Mouse (Mus musculus) splenic B cell, adult 2 months (primary cell): ENCODE measurements around the gene Pigu.

Source experiments
- DNase-seq: peaks from one replicate; pipeline ENCODE4 v3.0.0-alpha.2; 2011; ENCODE audit warnings: low read depth, low spot score
- H3K27me3 ChIP-seq: 2 replicates; pipeline ENCODE4 v1.6.1; 2012; ENCODE audit warnings: mild to moderate bottlenecking, low read length, moderate library complexity, mixed read lengths; ENCODE audit not compliant: control insufficient read depth, poor library complexity, insufficient read depth, severe bottlenecking
- H3K36me3 ChIP-seq: 2 replicates; pipeline ENCODE4 v1.6.1; 2012; ENCODE audit warnings: mild to moderate bottlenecking, low read length, moderate library complexity, mixed read lengths; ENCODE audit not compliant: control insufficient read depth, poor library complexity, insufficient read depth, severe bottlenecking

Pigu gene

DNA sequence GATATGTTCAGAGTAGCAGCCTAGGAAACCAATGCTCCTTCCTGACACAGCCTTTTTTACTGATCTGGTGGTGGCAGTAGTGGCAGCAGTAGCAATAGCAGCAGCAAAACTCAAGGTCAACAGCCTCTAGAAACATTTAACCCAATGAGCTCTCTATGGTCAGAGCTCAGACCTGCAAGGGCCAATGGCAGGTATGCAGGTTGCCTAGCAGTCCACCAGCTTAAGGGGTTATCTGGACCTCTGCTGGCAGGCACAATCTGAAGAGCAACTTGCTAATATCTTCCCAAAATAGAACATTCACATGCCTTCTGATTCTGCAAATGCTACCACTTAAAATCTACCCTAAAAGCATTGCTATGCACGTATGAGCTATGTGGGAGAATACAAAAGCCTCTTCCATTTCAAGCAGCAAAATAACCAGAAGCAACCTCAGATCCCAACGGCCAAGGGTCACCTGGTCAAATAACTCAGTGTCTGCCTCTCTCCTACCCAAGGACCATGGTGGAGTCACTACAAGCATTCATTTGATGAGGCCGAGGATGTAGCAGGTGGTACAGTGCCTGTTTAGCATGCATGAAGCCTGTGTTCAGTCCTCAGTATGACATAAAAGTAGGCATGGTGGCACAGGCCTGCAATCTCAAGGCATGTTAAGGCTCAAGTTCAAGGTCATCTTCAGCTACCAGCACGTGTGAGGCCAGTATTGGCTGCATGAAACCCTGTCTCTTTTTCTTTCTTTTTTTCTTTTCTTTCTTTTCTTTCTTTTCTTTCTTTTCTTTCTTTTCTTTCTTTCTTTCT lies 69.6 kb downstream of the Pigu start:
- DNase-seq, result no peak
- H3K36me3 ChIP-seq, result 0 out of 2 replicates have a peak, but pooled peaks cover 3% of the 10 kb centered on the region
- H3K27me3 ChIP-seq, result no peaks in the 10 kb centered on the region

GRCm38 (mm10) chr2:155285744-155286143 lies 71.5 kb downstream of the Pigu start:
- Histone ChIP-seq H3K27me3 (no peaks in the 10 kb centered on the region), H3K36me3 (0 out of 2 replicates have a peak, but pooled peaks cover 3% of the 10 kb centered on the region)
- DNase-seq, result no peak

DNA sequence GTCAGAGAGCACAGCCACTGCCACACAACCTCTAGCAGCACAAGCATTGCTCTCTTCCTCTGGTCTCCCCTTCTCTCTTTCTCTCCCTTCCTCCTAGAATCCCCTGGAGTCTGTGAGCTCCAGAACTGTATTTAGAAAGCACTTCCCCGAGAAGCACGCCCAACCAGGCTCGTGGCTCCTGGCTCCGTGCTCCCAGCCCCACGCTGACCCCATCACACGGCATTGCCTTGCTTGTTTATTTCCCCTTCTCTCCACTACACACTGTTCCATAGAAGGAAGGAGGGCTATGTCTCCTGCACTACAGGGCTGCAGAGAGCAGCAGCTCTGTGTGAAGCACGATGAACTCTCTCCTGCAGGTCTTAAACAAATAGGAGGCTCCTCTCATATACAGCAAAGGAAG lies 72.6 kb downstream of the Pigu start:
- no peak for DNase-seq
- 0 out of 2 replicates have a peak, but pooled peaks cover 3% of the 10 kb centered on the region for H3K36me3 ChIP-seq
- H3K27me3 ChIP-seq, result no peaks in the 10 kb centered on the region

GRCm38 (mm10) chr2:155283793-155284192 lies 73.4 kb downstream of the Pigu start:
- Histone ChIP-seq H3K36me3 (0 out of 2 replicates have a peak, but pooled peaks cover 3% of the 10 kb centered on the region), H3K27me3 (no peaks in the 10 kb centered on the region)
- no peak for DNase-seq

GRCm38 (mm10) chr2:155280116-155280515 lies 77.1 kb downstream of the Pigu start:
- DNase-seq, result no peak
- Histone ChIP-seq H3K36me3 (0 out of 2 replicates have a peak, but pooled peaks cover 3% of the 10 kb centered on the region), H3K27me3 (no peaks in the 10 kb centered on the region)

DNA sequence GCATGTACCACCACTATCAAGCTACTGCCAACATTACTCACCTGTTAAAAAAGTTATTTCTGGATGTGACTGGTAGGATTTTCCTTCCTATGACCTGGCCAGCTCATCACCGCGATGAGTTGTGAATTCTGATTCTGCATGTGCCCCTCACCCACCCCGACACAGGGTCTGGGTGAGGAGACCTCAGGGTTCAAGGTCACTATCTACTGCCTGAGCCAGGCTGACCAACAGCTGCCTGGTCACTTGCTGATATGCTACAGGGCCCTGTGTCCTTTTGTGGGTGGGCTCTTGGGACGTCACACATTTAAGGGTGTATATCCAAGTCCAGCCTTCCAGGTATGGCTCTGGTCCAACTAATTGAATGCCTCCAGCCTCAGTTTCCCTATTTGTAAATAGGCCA lies 78.1 kb downstream of the Pigu start:
- no peaks in the 10 kb centered on the region for H3K27me3 ChIP-seq

GRCm38 (mm10) chr2:155278361-155278760 lies 78.9 kb downstream of the Pigu start:
- DNase-seq, result no peak
- no peaks in the 10 kb centered on the region for H3K36me3 ChIP-seq
- H3K27me3 ChIP-seq, result no peaks in the 10 kb centered on the region

More for the DNA sequence above, 78.1 kb downstream of the Pigu start:
- no peak for DNase-seq
- H3K36me3 ChIP-seq, result 0 out of 2 replicates have a peak, but pooled peaks cover under 1% of the 10 kb centered on the region

GRCm38 (mm10) chr2:155277721-155278120 lies 79.5 kb downstream of the Pigu start:
- no peak for DNase-seq
- Histone ChIP-seq H3K36me3 (no peaks in the 10 kb centered on the region), H3K27me3 (no peaks in the 10 kb centered on the region)

DNA sequence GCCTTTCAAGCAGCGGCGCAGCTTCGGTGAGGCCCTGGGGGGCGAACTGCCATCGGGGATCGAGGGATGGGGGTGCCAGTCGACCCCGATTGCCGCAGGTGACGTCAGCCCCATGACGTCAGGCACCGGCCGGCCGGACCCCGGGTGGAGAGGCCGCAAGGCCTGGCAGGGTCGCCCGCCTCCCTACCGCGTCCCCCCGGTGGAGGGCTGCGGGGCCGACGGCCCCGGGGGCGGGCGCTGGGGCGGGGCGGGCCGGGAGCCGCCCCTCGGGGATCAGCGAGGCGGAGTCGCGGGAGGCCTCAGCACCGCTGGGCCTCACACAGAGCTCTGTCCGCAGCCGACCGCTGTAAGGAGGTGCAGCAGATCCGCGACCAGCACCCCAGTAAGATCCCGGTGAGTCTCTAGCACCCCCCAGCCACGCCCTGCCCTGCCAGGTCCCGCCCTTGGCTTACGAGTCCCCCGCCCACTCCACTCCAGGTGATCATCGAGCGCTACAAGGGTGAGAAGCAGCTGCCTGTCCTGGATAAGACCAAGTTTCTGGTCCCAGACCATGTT lies 80.5 kb downstream of the Pigu start:
- H3K27me3 ChIP-seq, result no peaks in the 10 kb centered on the region
- peak; percentile 67 for DNase-seq
- H3K36me3 ChIP-seq, result no peaks in the 10 kb centered on the region

DNA sequence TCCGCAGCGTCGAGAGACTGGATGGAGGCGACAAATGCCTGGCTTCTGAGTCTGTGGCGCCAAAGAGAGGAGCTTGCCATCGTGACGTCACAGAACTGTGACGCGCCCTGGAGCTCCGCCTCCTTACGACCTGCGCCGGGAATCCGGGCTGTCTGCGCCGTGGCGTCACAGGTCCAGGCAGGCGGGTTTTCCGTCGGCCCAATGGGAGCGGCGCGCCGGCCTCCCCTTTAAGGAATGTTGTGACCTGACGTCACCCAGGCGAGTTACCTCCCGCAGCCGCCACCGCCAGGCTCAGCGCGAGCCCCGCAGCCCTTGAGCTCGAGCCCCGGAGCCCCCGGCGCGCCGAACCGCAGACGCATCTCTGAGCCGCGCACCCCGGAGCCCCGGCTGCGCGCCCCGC lies 81.0 kb downstream of the Pigu start, which contains the start of gene Map1lc3a:
Gene Map1lc3a, plus strand, starts transcription at position 103 of the 400 bp plus-strand sequence.
- no peaks in the 10 kb centered on the region for H3K27me3 ChIP-seq
- H3K36me3 ChIP-seq, result no peaks in the 10 kb centered on the region
- DNase-seq, result peak; percentile 97

DNA sequence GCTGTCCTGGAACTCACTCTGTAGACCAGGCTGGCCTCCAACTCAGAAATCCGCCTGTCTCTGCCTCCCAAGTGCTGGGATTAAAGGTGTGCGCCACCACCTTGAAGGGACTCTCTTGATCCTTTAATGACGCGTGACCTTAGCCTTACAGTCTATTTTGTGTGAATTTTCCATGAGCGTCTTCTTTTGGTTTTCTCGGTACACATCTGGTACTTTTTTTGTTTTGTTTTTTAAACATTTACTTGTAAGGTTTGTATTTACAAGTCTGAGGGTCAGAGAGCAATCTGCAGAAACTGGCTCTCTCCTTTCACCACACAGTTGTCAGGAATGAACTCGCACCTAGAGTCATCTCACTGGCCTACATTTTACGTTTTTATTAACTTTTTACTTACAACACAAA lies 83.6 kb downstream of the Pigu start:
- DNase-seq, result no peak
- no peaks in the 10 kb centered on the region for H3K27me3 ChIP-seq

DNA sequence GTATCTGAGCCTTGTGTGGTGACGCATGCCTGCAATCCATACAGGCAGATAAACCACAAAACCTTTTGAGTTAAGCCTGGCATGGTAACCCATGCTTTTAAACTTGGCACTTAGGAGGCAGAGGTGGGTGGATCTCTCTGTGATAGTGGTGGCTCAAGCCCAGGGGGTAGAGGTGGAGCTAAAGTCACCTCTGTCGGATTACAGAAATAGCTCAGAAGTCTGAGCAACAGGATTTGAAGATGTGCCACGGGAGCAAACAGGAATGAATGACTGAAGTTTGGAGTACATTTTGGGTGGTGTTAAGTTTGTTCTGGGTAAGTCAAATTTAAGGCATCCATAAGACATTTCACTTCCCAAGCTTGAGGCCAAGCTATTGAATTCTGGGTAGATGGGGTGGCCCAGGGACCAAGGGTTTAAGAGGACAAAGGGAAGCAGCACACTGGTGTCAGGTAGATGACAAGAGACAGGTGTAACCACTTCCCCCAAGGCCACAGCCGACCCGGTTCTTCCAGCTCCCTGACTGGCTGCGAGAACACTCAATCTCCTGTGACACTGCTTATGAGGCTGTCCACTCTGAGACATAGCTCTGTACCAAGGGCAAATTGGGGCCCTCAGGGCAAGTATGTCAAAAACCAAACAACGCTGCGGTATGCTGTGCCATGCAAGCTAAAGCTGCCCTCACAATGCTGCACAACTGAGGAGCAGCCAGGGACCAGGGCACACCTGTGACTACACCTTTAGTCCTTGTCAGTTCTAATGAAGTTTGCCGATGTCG lies 84.6 kb downstream of the Pigu start:
- DNase-seq, result no peak
- Histone ChIP-seq H3K36me3 (no peaks in the 10 kb centered on the region), H3K27me3 (no peaks in the 10 kb centered on the region)

More for the DNA sequence above, 83.6 kb downstream of the Pigu start:
- no peaks in the 10 kb centered on the region for H3K36me3 ChIP-seq

- H3K27me3 ChIP-seq, result no peaks in the 10 kb centered on the region
- DNase-seq, result peak; percentile 41
- H3K36me3 ChIP-seq, result no peaks in the 10 kb centered on the region
These were observed 85.3 kb downstream of the Pigu start for GRCm38 (mm10) chr2:155271957-155272356.

- Histone ChIP-seq H3K27me3 (no peaks in the 10 kb centered on the region), H3K36me3 (no peaks in the 10 kb centered on the region)
- DNase-seq, result no peak
These were observed 90.3 kb downstream of the Pigu start for GRCm38 (mm10) chr2:155266896-155267295.

GRCm38 (mm10) chr2:155265526-155265925 lies 91.7 kb downstream of the Pigu start:
- H3K27me3 ChIP-seq, result no peaks in the 10 kb centered on the region
- H3K36me3 ChIP-seq, result no peaks in the 10 kb centered on the region
- DNase-seq, result no peak
